Mouse (Mus musculus) heart, adult 2 months (tissue): ENCODE measurements around the gene Lmo7.

Source experiments
- CTCF ChIP-seq: fragments of 200-600 bp; IDR thresholded peaks from 2 replicates; pipeline ENCODE4 v1.8.1; 2022; ENCODE audit warnings: antibody characterized with exemption, mild to moderate bottlenecking, moderate library complexity
- EP300 ChIP-seq: fragments of 200-500 bp; IDR thresholded peaks from 2 replicates; pipeline ENCODE4 v1.6.1; 2011; ENCODE audit warnings: low read depth, low read length, control low read depth; ENCODE audit not compliant: insufficient read depth

DNA sequence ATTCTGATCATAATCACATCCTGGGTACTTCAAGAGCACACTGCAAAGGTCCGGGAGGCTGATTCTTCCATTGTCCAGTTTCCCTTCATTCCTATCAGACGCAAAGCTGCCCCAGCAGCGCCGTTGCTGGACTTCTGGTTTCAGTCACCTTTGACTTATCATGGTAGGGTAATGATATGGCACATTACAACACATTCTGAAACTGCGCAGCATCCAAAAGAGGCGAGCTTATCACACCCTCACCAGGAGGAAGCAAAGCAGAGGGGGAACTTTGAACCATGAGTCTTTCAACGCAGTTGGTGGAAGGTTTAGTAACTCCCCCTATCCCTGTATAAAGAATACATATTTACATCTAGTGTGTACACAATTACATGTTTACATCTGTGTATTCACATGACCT lies 117.8 kb downstream of the Lmo7 start:
- TF ChIP-seq EP300 (no peak), CTCF (no peak)
